Mouse (Mus musculus): Measurements from ENCODE around the gene Prok1. TPM values are rescaled to one million over a fixed set of nuclear protein-coding genes. Genes with fewer than 3 reads are reported as not detected.

The Prok1 gene
- total RNA-seq, 2 experiments from 2014 or later: 0.07 to 0.14 TPM

- no peak for DNase-seq
Observed at GRCm38 (mm10) chr3:107185597-107185996, 53.9 kb downstream of the Prok1 start.

- peak; percentile 49 for DNase-seq
Observed at GRCm38 (mm10) chr3:107183178-107183577, 56.3 kb downstream of the Prok1 start.

Other genes with a start within 250 kb of the Prok1 start
- gene Kcna3, start 203.5 kb downstream of the Prok1 start, total RNA-seq (2021): under 1 TPM; 0.28 to 0.70 TPM
- 1 to 10 TPM; 2.9 to 5.0 TPM for gene Kcna2, start 138.6 kb downstream of the Prok1 start, total RNA-seq (2021)
- under 1 TPM in 1 of 2 experiments, not detected in 1; 0.19 TPM for gene Kcna10, start 56.7 kb downstream of the Prok1 start, total RNA-seq (2021)
- under 1 TPM in 1 of 2 experiments, not detected in 1; 0.20 TPM for gene Cym, start 18.0 kb downstream of the Prok1 start, total RNA-seq (2021)
- gene A630076J17Rik, start 9.1 kb downstream of the Prok1 start, total RNA-seq (2021): not detected
- 10 to 100 TPM; 50.5 to 53.2 TPM for gene Lamtor5, start 39.2 kb upstream of the Prok1 start, total RNA-seq (2021)
- under 1 TPM; 0.16 to 0.18 TPM for gene Slc16a4, start 51.5 kb upstream of the Prok1 start, total RNA-seq (2021)
- gene Rbm15, start 94.0 kb upstream of the Prok1 start, total RNA-seq (2021): 10 to 100 TPM; 19.2 to 24.1 TPM
- 10 to 100 TPM; 53.2 to 59.6 TPM for gene Kcnc4, start 219.8 kb upstream of the Prok1 start, total RNA-seq (2021)

Data from gastrocnemius, postnatal 10 days (tissue).